Mouse (Mus musculus) midbrain, embryonic 11.5 days (tissue): Measurements from ENCODE around the gene Depdc1b. TPM values are rescaled to one million over a fixed set of nuclear protein-coding genes. Genes with fewer than 3 reads are reported as not detected.
A peak's percentile ranks its signal among the peaks of the same experiment; 100 is the strongest.

ENCODE experiments used
- ATAC-seq: fragments of 200-750 bp; cut with Nextera tagmentation; 2 replicates; pipeline ENCODE4 v1.8.0; 2017; ENCODE audit warnings: moderate TSS enrichment, moderate library complexity; ENCODE audit not compliant: low FRiP score
- DNase-seq: peaks from one replicate; pipeline ENCODE4 v3.0.0; 2015; ENCODE audit warnings: low spot score; ENCODE audit errors: missing footprints
- H3K27ac ChIP-seq: fragments of 300-500 bp; sonication (generic); 2 replicates; pipeline ENCODE4 v1.5.1; 2014; ENCODE audit warnings: low read depth, low read length
- H3K27me3 ChIP-seq: fragments of 300-500 bp; sonication (generic); 2 replicates; pipeline ENCODE4 v1.6.1; 2014; ENCODE audit warnings: mild to moderate bottlenecking, low read length, moderate library complexity, mixed read lengths; ENCODE audit not compliant: control insufficient read depth, insufficient read depth
- H3K36me3 ChIP-seq: fragments of 300-500 bp; sonication (generic); 2 replicates; pipeline ENCODE4 v1.6.1; 2014; ENCODE audit warnings: mild to moderate bottlenecking, low read length, moderate library complexity, mixed read lengths; ENCODE audit not compliant: control insufficient read depth, insufficient read depth
- H3K4me1 ChIP-seq: fragments of 300-500 bp; sonication (generic); 2 replicates; pipeline ENCODE4 v1.6.1; 2014; ENCODE audit warnings: low read length; ENCODE audit not compliant: control insufficient read depth, insufficient read depth
- H3K4me2 ChIP-seq: fragments of 300-500 bp; sonication (generic); 2 replicates; pipeline ENCODE4 v1.6.1; 2014; ENCODE audit warnings: mild to moderate bottlenecking, moderate library complexity
- H3K4me3 ChIP-seq: fragments of 300-500 bp; sonication (generic); 2 replicates; pipeline ENCODE4 v1.5.1; 2014; ENCODE audit warnings: low read depth, low read length
- H3K9ac ChIP-seq: fragments of 300-500 bp; sonication (generic); 2 replicates; pipeline ENCODE4 v1.6.1; 2014; ENCODE audit warnings: low read length
- H3K9me3 ChIP-seq: fragments of 300-500 bp; sonication (generic); 2 replicates; pipeline ENCODE4 v1.6.1; 2016; ENCODE audit warnings: low read length; ENCODE audit not compliant: control insufficient read depth
- WGBS: fragments of 180-500 bp; shearing (Covaris S2); extraction: QIAGEN DNeasy Blood & Tissue Kit; methylation state at CpG from one replicate; pipeline ENCODE4 v1.1.7; 2014; 5-methylcytosine and 5-hydroxymethylcytosine counted together
- polyA plus RNA-seq: library from polyadenylated mRNA; unstranded; fragments of >200 nt; fragmentation: Nextera tagmentation; extraction: Ambion mirVana; gene quantifications from 2 replicates; pipeline ENCODE4 v1.2.1, GENCODE M21; 2014

Gene Depdc1b
- polyA plus RNA-seq, 1 experiment from 2014 or later, result 17.3 TPM

DNA sequence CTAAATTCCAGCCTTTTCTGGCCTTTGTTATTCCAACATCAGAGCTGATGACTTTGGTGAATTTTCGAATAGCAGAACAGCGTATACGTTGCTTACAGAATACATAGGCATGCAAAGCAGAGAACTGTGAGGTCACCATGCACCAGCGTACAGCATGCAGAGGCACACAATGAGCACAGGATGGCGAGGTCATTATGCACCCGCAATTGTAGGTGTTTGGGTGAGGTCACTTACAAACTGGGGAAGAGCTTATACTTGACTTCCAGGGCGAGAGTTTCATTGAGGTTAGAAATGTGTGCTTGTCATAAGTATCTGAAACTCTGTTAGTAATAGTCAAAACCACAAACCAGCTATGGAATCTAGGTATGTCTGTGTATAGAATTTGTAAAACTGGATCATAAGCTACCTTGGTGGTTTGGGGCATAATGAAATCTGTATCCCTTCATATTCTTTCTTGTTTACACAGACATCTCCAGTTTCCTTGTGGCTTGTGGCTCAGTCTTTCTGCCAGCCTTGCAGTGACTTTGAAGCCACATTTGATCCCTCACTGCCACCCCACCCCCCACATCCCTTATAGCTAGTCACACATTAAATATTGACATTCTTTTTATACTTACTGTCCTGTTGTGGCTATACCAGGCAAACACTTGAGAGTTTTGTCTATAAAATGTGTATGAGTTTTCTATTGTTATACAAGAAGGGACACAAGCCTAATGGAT lies 13.0 kb upstream of the Depdc1b start:
- Histone ChIP-seq H3K27ac (no peak overlapping the region), H3K36me3 (no peaks in the 10 kb centered on the region), H3K9ac (no peak overlapping the region), H3K4me2 (no peak overlapping the region), H3K4me3 (no peak overlapping the region), H3K4me1 (peaks cover 5% of the 10 kb centered on the region; the same call in 1 of the 2 replicates), H3K9me3 (no peaks in the 10 kb centered on the region), H3K27me3 (no peaks in the 10 kb centered on the region)
- DNase-seq (no peak), ATAC-seq (no peak)
- 81% methylated on average over 7 of the region's 7 CpGs for WGBS

DNA sequence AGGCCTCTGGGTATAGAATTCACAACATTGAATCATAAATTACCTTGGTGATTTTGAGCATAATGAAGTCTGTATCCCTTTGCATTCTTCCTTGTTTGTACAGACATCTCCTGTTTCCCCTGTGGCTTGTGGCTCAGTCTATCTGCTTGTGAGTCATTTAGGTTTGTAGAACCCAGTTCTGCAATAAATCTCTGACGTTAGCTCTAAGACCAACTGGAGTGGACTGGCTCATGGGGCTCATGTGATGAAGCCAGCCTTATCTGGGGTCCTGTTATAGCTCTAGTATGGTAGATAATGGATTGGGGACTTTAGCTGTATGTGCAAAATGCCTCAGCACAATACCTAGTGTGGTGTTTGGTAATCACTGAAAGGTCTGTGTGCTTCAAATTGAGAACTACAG lies 12.3 kb upstream of the Depdc1b start:
- H3K9me3 ChIP-seq, result no peaks in the 10 kb centered on the region
- DNase-seq, result no peak
- 82% methylated on average over 1 of the region's 1 CpGs for WGBS

DNA sequence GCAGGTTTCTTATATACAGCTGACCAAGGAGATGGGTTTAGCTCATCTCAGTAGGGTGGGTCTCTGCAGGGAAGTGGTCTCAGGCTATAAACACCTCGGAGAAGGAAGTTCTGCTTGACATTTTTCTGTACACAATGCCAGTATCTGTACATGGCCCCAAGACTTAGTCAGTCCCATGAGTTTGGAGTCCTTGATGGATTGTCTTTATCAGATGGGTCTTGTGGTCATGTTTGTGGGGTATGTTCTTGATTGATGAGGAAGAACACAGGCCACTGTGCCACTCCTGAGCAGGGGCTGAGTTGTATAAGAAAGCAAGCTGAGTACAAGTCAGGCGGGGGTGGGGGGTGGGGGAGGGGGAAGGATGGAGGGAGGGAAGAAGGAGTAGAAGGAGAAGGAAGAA lies 11.5 kb upstream of the Depdc1b start:
- Histone ChIP-seq H3K36me3 (no peaks in the 10 kb centered on the region), H3K27ac (no peak overlapping the region), H3K9ac (no peak overlapping the region), H3K9me3 (no peaks in the 10 kb centered on the region), H3K4me2 (no peak overlapping the region), H3K4me1 (peaks cover 5% of the 10 kb centered on the region; the same call in 1 of the 2 replicates), H3K27me3 (no peaks in the 10 kb centered on the region), H3K4me3 (no peak overlapping the region)
- no peak for ATAC-seq
- WGBS, result 68% methylated on average over 1 of the region's 2 CpGs
- no peak for DNase-seq

More for the DNA sequence above, 12.3 kb upstream of the Depdc1b start:
- Histone ChIP-seq H3K9ac (no peak overlapping the region), H3K27me3 (no peaks in the 10 kb centered on the region), H3K4me3 (no peak overlapping the region), H3K4me1 (peaks cover 5% of the 10 kb centered on the region; the same call in 1 of the 2 replicates), H3K27ac (no peak overlapping the region), H3K36me3 (no peaks in the 10 kb centered on the region), H3K4me2 (no peak overlapping the region)
- no peak for ATAC-seq

GRCm38 (mm10) chr13:108316487-108316903 lies 363 bp downstream of the Depdc1b start:
- H3K4me3 ChIP-seq, result peak overlapping the region; percentile 85
- no peaks in the 10 kb centered on the region for H3K36me3 ChIP-seq
- peak overlapping the region; percentile 65 for H3K4me2 ChIP-seq
- H3K9me3 ChIP-seq, result no peaks in the 10 kb centered on the region
- peak; percentile 95 for DNase-seq
- H3K4me1 ChIP-seq, result peaks cover 5% of the 10 kb centered on the region; the same call in 1 of the 2 replicates
- no peaks in the 10 kb centered on the region for H3K27me3 ChIP-seq
- peak overlapping the region; percentile 74 for H3K9ac ChIP-seq
- ATAC-seq, result peak; percentile 79
- WGBS, result under 1% methylated on average over 32 of the region's 32 CpGs
- 0 out of 2 replicates have a peak overlapping the region, but pooled peaks have one; percentile 27 for H3K27ac ChIP-seq

- H3K9me3 ChIP-seq, result no peaks in the 10 kb centered on the region
- H3K27ac ChIP-seq, result no peak overlapping the region
- no peaks in the 10 kb centered on the region for H3K27me3 ChIP-seq
- H3K4me1 ChIP-seq, result peaks cover 5% of the 10 kb centered on the region; the same call in 1 of the 2 replicates
- H3K4me3 ChIP-seq, result no peak overlapping the region
- ATAC-seq (no peak), DNase-seq (no peak)
- H3K9ac ChIP-seq, result no peak overlapping the region; the same call in 1 of the 2 replicates
- H3K36me3 ChIP-seq, result no peaks in the 10 kb centered on the region
- peak overlapping the region; percentile 65 for H3K4me2 ChIP-seq
- WGBS, result 93% methylated on average over 2 of the region's 2 CpGs
Observed at GRCm38 (mm10) chr13:108317414-108317813, 1.3 kb downstream of the Depdc1b start.

DNA sequence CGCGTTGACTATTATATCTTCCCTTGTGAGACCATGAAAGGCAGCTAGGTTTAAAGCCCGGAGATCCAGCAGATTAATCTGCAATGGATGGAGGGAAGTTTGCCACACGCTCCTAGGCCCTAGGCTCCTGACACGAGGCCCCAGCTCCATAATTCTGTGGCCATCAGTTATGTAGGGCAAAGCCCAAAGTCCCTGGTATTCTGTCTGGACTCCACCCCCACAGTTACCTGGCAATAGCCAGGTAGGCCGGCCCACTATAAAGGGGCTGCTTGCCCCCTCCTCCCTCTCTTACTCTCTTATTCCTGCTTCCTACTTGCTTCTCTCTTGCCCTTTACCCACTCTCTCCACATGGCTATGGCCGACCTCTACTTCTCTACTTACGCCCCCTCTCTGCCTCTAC lies 2.9 kb downstream of the Depdc1b start:
- DNase-seq (no peak), ATAC-seq (no peak)
- Histone ChIP-seq H3K36me3 (no peaks in the 10 kb centered on the region), H3K4me3 (no peak overlapping the region), H3K27me3 (no peaks in the 10 kb centered on the region), H3K4me2 (no peak overlapping the region), H3K9me3 (no peaks in the 10 kb centered on the region), H3K27ac (no peak overlapping the region), H3K9ac (no peak overlapping the region), H3K4me1 (peaks cover 5% of the 10 kb centered on the region; the same call in 1 of the 2 replicates)
- WGBS, result 93% methylated on average over 8 of the region's 8 CpGs

DNA sequence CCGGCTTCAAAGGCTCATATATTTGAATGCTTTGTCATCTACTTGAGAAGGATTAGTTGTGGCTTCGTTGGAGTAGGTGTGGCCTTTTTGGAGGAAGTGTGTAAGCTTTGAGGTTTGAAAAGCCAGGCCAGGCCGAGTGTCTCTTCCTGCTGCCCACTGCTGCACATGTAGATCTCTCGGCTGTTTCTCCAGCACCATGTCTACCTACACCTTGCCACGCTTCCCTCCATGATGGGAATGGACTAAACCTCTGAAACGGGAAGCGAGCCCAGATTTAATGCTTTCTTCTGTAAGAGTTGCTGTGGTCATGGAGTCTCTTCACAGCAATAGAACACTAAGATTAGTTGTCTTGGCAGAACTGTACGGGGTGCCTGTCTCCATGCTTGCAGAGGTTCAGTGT lies 4.1 kb downstream of the Depdc1b start:
- no peaks in the 10 kb centered on the region for H3K9me3 ChIP-seq
- H3K36me3 ChIP-seq, result peaks cover 2% of the 10 kb centered on the region; the same call in 1 of the 2 replicates
- DNase-seq (no peak), ATAC-seq (no peak)
- H3K27me3 ChIP-seq, result no peaks in the 10 kb centered on the region
- whole genome bisulfite sequencing, result 92% methylated on average over 8 of the region's 8 CpGs
- H3K4me2 ChIP-seq, result no peak overlapping the region
- no peak overlapping the region for H3K9ac ChIP-seq
- no peak overlapping the region for H3K4me3 ChIP-seq
- peaks cover 5% of the 10 kb centered on the region; the same call in 1 of the 2 replicates for H3K4me1 ChIP-seq
- no peak overlapping the region for H3K27ac ChIP-seq

- 91% methylated on average over 2 of the region's 2 CpGs for WGBS
- Histone ChIP-seq H3K36me3 (peaks cover 2% of the 10 kb centered on the region; the same call in 1 of the 2 replicates), H3K4me1 (no peaks in the 10 kb centered on the region), H3K4me3 (no peak overlapping the region), H3K4me2 (no peak overlapping the region), H3K27me3 (no peaks in the 10 kb centered on the region), H3K27ac (no peak overlapping the region), H3K9me3 (no peaks in the 10 kb centered on the region), H3K9ac (no peak overlapping the region)
- ATAC-seq (no peak), DNase-seq (no peak)
Observed at GRCm38 (mm10) chr13:108322466-108322865, 6.3 kb downstream of the Depdc1b start.

DNA sequence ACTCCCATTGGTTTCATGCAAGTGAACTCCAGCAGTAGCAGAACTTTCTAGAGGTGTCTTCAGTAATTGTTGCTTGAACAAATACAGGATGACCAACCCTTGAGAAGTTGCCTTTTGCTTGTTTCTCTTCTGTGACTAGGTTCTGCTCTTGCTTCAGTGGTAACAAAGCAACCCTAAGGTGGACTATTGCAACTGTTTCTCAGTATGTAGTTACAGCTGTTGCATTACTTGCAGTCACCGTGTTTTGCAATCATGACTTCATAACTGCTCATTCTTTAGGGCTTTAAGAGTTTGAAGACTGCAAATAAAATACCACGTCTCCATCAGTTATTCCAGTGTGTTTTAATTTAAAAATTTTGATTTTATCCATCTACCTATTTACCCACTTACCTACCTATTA lies 7.2 kb downstream of the Depdc1b start:
- ATAC-seq (no peak), DNase-seq (no peak)
- Histone ChIP-seq H3K36me3 (peaks cover 2% of the 10 kb centered on the region; the same call in 1 of the 2 replicates), H3K4me2 (no peak overlapping the region), H3K4me3 (no peak overlapping the region), H3K4me1 (no peaks in the 10 kb centered on the region), H3K27me3 (no peaks in the 10 kb centered on the region), H3K27ac (no peak overlapping the region), H3K9me3 (no peaks in the 10 kb centered on the region), H3K9ac (no peak overlapping the region)
- 92% methylated on average over 2 of the region's 2 CpGs for WGBS
